Mouse (Mus musculus) small intestine, adult 10 weeks (tissue): Measurements from ENCODE around the gene Wfdc10. TPM values are rescaled to one million over a fixed set of nuclear protein-coding genes. Genes with fewer than 3 reads are reported as not detected.

Experiments used
- polyA plus RNA-seq: library from polyadenylated mRNA; stranded (reverse); fragments of 350-450 nt; fragmentation: Illumina TruSeq; extraction: RNeasy Lipid Tissue Mini Kit (QIAGEN cat#74804); gene quantifications from one replicate; pipeline ENCODE4 v1.2.3, GENCODE M21; 2014; ENCODE audit warnings: low replicate concordance

Gene Wfdc10
- polyA plus RNA-seq, result not detected

GRCm38 (mm10) chr2:164655858-164656257, at the start of gene Wfdc10:
Gene Wfdc10 (plus strand): TSS chr2:164656046.

GRCm38 (mm10) chr2:164613471-164613870, 42.4 kb upstream of the Wfdc10 start, which contains the start of the genes Wfdc6b and Wfdc8:
Gene Wfdc6b (plus strand): TSS chr2:164613522.
Gene Wfdc8 (minus strand): TSS chr2:164613626.

GRCm38 (mm10) chr2:164638696-164639095, 17.1 kb upstream of the Wfdc10 start, which contains the start of gene Wfdc16:
Gene Wfdc16 (minus strand): TSS chr2:164638796.

GRCm38 (mm10) chr2:164656483-164656882, 637 bp downstream of the Wfdc10 start, which contains the start of gene Wfdc9:
Gene Wfdc9 (minus strand): TSS chr2:164656583.

GRCm38 (mm10) chr2:164673987-164674386, 18.1 kb downstream of the Wfdc10 start, which contains the start of gene Wfdc11:
Gene Wfdc11 (minus strand): TSS chr2:164674087.

GRCm38 (mm10) chr2:164684807-164685206, 29.0 kb downstream of the Wfdc10 start, which contains the start of gene Wfdc13:
Gene Wfdc13 (plus strand): TSS chr2:164685107.

GRCm38 (mm10) chr2:164698201-164698600, 42.4 kb downstream of the Wfdc10 start, which contains the start of gene Spint4:
Gene Spint4 (plus strand): TSS chr2:164698501.

Other genes starting within 250 kb of the Wfdc10 start
- 73.6 TPM for gene Sdc4, start 212.2 kb upstream of the Wfdc10 start, polyA plus RNA-seq
- gene Sys1, start 199.1 kb upstream of the Wfdc10 start, polyA plus RNA-seq, result 7.5 TPM
- not detected for gene Gm20458, start 195.1 kb upstream of the Wfdc10 start, polyA plus RNA-seq
- not detected for gene Trp53tg5, start 182.3 kb upstream of the Wfdc10 start, polyA plus RNA-seq
- gene Dbndd2, start 169.9 kb upstream of the Wfdc10 start, polyA plus RNA-seq, result 2.4 TPM
- gene Pigt, start 158.5 kb upstream of the Wfdc10 start, polyA plus RNA-seq, result 4.8 TPM
- gene Wfdc2, start 93.6 kb upstream of the Wfdc10 start, polyA plus RNA-seq, result not detected
- not detected for gene Spint3, start 82.6 kb upstream of the Wfdc10 start, polyA plus RNA-seq
- gene Wfdc6a, start 70.6 kb upstream of the Wfdc10 start, polyA plus RNA-seq, result not detected
- not detected for gene Eppin, start 62.5 kb upstream of the Wfdc10 start, polyA plus RNA-seq
- not detected for gene Wfdc6b, start 42.5 kb upstream of the Wfdc10 start, polyA plus RNA-seq
- not detected for gene Wfdc8, start 42.4 kb upstream of the Wfdc10 start, polyA plus RNA-seq
- 1.9 TPM for gene Wfdc16, start 17.2 kb upstream of the Wfdc10 start, polyA plus RNA-seq
- gene Wfdc9, start 537 bp downstream of the Wfdc10 start, polyA plus RNA-seq, result not detected
- not detected for gene Wfdc11, start 18.0 kb downstream of the Wfdc10 start, polyA plus RNA-seq
- not detected for gene Wfdc13, start 29.1 kb downstream of the Wfdc10 start, polyA plus RNA-seq
- gene Spint4, start 42.5 kb downstream of the Wfdc10 start, polyA plus RNA-seq, result not detected
- not detected for gene Spint5, start 59.3 kb downstream of the Wfdc10 start, polyA plus RNA-seq
- 0.71 TPM for gene Wfdc3, start 89.9 kb downstream of the Wfdc10 start, polyA plus RNA-seq
- gene Dnttip1, start 89.9 kb downstream of the Wfdc10 start, polyA plus RNA-seq, result 3.3 TPM
- 13.1 TPM for gene Ube2c, start 113.9 kb downstream of the Wfdc10 start, polyA plus RNA-seq
- not detected for gene Tnnc2, start 123.9 kb downstream of the Wfdc10 start, polyA plus RNA-seq
- 1.2 TPM for gene Snx21, start 129.8 kb downstream of the Wfdc10 start, polyA plus RNA-seq
- gene Acot8, start 148.8 kb downstream of the Wfdc10 start, polyA plus RNA-seq, result 2.0 TPM
- 1.6 TPM for gene Zswim3, start 149.1 kb downstream of the Wfdc10 start, polyA plus RNA-seq
- 1.1 TPM for gene Zswim1, start 166.6 kb downstream of the Wfdc10 start, polyA plus RNA-seq
- not detected for gene Spata25, start 172.5 kb downstream of the Wfdc10 start, polyA plus RNA-seq
- gene Ctsa, start 176.8 kb downstream of the Wfdc10 start, polyA plus RNA-seq, result 26.4 TPM
- gene Neurl2, start 177.4 kb downstream of the Wfdc10 start, polyA plus RNA-seq, result not detected
- gene Pltp, start 201.7 kb downstream of the Wfdc10 start, polyA plus RNA-seq, result 0.30 TPM
- gene Pcif1, start 223.3 kb downstream of the Wfdc10 start, polyA plus RNA-seq, result 3.1 TPM